Mouse (Mus musculus) thymus, adult 2 months (tissue): Measurements from ENCODE around the gene Ppp1r3d. TPM values are rescaled to one million over a fixed set of nuclear protein-coding genes. Genes with fewer than 3 reads are reported as not detected.

ENCODE experiments used
- DNase-seq: peaks from one replicate; pipeline ENCODE4 v3.0.0; 2021
- H3K27ac ChIP-seq: fragments of 200-500 bp; 2 replicates; pipeline ENCODE4 v1.5.1; 2012; ENCODE audit warnings: low read length, control low read depth; ENCODE audit not compliant: control insufficient read depth, insufficient read depth
- H3K27me3 ChIP-seq: fragments of 200-500 bp; 2 replicates; pipeline ENCODE4 v1.6.1; 2012; ENCODE audit warnings: mild to moderate bottlenecking, low read length, moderate library complexity, mixed read lengths; ENCODE audit not compliant: control insufficient read depth, insufficient read depth
- H3K36me3 ChIP-seq: fragments of 200-500 bp; 2 replicates; pipeline ENCODE4 v1.6.1; 2012; ENCODE audit warnings: mild to moderate bottlenecking, low read length, moderate library complexity; ENCODE audit not compliant: control insufficient read depth, insufficient read depth
- H3K4me1 ChIP-seq: fragments of 200-500 bp; replicated peaks from 2 replicates; pipeline ENCODE4 v1.6.1; 2012; ENCODE audit warnings: low read length; ENCODE audit not compliant: control insufficient read depth, insufficient read depth
- H3K4me3 ChIP-seq: fragments of 200-500 bp; 2 replicates; pipeline ENCODE4 v1.5.1; 2012; ENCODE audit warnings: mild to moderate bottlenecking, low read length, control low read depth, moderate library complexity; ENCODE audit not compliant: control insufficient read depth, insufficient read depth
- CTCF ChIP-seq: fragments of 200-500 bp; IDR thresholded peaks from 2 replicates; pipeline ENCODE4 v1.5.1; 2012; ENCODE audit warnings: mild to moderate bottlenecking, control low read depth, low read length, moderate library complexity, borderline replicate concordance; ENCODE audit not compliant: control insufficient read depth, poor library complexity, insufficient read depth; ENCODE audit errors: extremely low read depth
- POLR2A ChIP-seq: fragments of 200-500 bp; IDR thresholded peaks from 2 replicates; pipeline ENCODE4 v1.6.1; 2012; ENCODE audit warnings: mild to moderate bottlenecking, low read length, control low read depth, moderate library complexity; ENCODE audit not compliant: control insufficient read depth, poor library complexity, insufficient read depth; ENCODE audit errors: extremely low read depth
- WGBS: fragments of 180-500 bp; shearing (Covaris S2); methylation state at CpG from one replicate; pipeline ENCODE4 v1.1.7; 2018; 5-methylcytosine and 5-hydroxymethylcytosine counted together
- polyA plus RNA-seq: library from polyadenylated mRNA; depleted of rRNA; stranded (reverse); fragments of >200 nt; gene quantifications from 2 replicates; pipeline ENCODE4 v1.2.3, GENCODE M21; 2012

Ppp1r3d gene
- polyA plus RNA-seq, 1 experiment, result 2.8 TPM

GRCm38 (mm10) chr2:178449386-178449785, 35.1 kb upstream of the Ppp1r3d start:
- no peaks in the 10 kb centered on the region for H3K27me3 ChIP-seq
- H3K27ac ChIP-seq, result no peak overlapping the region
- H3K4me3 ChIP-seq, result no peak overlapping the region
- WGBS, result 84% methylated on average over 4 of the region's 4 CpGs
- H3K4me1 ChIP-seq, result no peaks in the 10 kb centered on the region
- no peak for TF ChIP-seq CTCF
- no peak for TF ChIP-seq POLR2A
- no peak for DNase-seq
- no peaks in the 10 kb centered on the region for H3K36me3 ChIP-seq

GRCm38 (mm10) chr2:178437311-178437710, 23.0 kb upstream of the Ppp1r3d start:
- Histone ChIP-seq H3K27ac (no peak overlapping the region), H3K36me3 (no peaks in the 10 kb centered on the region), H3K27me3 (no peaks in the 10 kb centered on the region), H3K4me3 (no peak overlapping the region), H3K4me1 (no peaks in the 10 kb centered on the region)
- WGBS, result 83% methylated on average over 9 of the region's 9 CpGs
- no peak for TF ChIP-seq CTCF
- no peak for TF ChIP-seq POLR2A
- DNase-seq, result no peak

GRCm38 (mm10) chr2:178433903-178434302, 19.6 kb upstream of the Ppp1r3d start:
- no peak for DNase-seq
- no peak for TF ChIP-seq CTCF
- no peaks in the 10 kb centered on the region for H3K27me3 ChIP-seq
- H3K4me3 ChIP-seq, result no peak overlapping the region
- H3K36me3 ChIP-seq, result no peaks in the 10 kb centered on the region
- no peaks in the 10 kb centered on the region for H3K4me1 ChIP-seq
- WGBS, result 90% methylated on average over 2 of the region's 2 CpGs
- no peak overlapping the region for H3K27ac ChIP-seq

- 88% methylated on average over 2 of the region's 2 CpGs for WGBS
- Histone ChIP-seq H3K27me3 (no peaks in the 10 kb centered on the region), H3K27ac (no peak overlapping the region), H3K4me1 (no peaks in the 10 kb centered on the region), H3K36me3 (no peaks in the 10 kb centered on the region), H3K4me3 (no peak overlapping the region)
- TF ChIP-seq CTCF (no peak), POLR2A (no peak)
- no peak for DNase-seq
Measured at GRCm38 (mm10) chr2:178433495-178433894, 19.2 kb upstream of the Ppp1r3d start.

GRCm38 (mm10) chr2:178430231-178430630, 16.0 kb upstream of the Ppp1r3d start, which contains the start of gene Cdh26:
Gene Cdh26, plus strand, starts transcription at chr2:178430531.
- TF ChIP-seq POLR2A, result no peak
- TF ChIP-seq CTCF, result no peak
- no peaks in the 10 kb centered on the region for H3K36me3 ChIP-seq
- no peaks in the 10 kb centered on the region for H3K27me3 ChIP-seq
- DNase-seq, result no peak
- 97% methylated on average over 4 of the region's 4 CpGs for WGBS
- no peak within 1 kb of the TSS for H3K27ac ChIP-seq
- H3K4me1 ChIP-seq, result no peaks in the 10 kb centered on the region
- no peak within 1 kb of the TSS for H3K4me3 ChIP-seq

- WGBS, result 95% methylated on average over 6 of the region's 6 CpGs
- Histone ChIP-seq H3K36me3 (no peaks in the 10 kb centered on the region), H3K4me1 (no peaks in the 10 kb centered on the region), H3K27me3 (no peaks in the 10 kb centered on the region), H3K4me3 (no peak overlapping the region), H3K27ac (no peak overlapping the region)
- TF ChIP-seq POLR2A, result no peak
- no peak for TF ChIP-seq CTCF
- DNase-seq, result no peak
Measured at GRCm38 (mm10) chr2:178429426-178429825, 15.2 kb upstream of the Ppp1r3d start.

- Histone ChIP-seq H3K4me1 (no peaks in the 10 kb centered on the region), H3K4me3 (no peak overlapping the region), H3K27me3 (no peaks in the 10 kb centered on the region), H3K36me3 (no peaks in the 10 kb centered on the region), H3K27ac (no peak overlapping the region)
- TF ChIP-seq POLR2A, result no peak
- TF ChIP-seq CTCF, result no peak
- WGBS, result 86% methylated on average over 4 of the region's 4 CpGs
- no peak for DNase-seq
Measured at GRCm38 (mm10) chr2:178428676-178429075, 14.4 kb upstream of the Ppp1r3d start.
